Mouse (Mus musculus): ENCODE measurements around the gene Ptpn5. TPM values are rescaled to one million over a fixed set of nuclear protein-coding genes. Genes with fewer than 3 reads are reported as not detected.
A peak's percentile ranks its signal among the peaks of the same experiment; 100 is the strongest.

The Ptpn5 gene
- total RNA-seq, 1 experiment from 2014 or later, result not detected

DNA sequence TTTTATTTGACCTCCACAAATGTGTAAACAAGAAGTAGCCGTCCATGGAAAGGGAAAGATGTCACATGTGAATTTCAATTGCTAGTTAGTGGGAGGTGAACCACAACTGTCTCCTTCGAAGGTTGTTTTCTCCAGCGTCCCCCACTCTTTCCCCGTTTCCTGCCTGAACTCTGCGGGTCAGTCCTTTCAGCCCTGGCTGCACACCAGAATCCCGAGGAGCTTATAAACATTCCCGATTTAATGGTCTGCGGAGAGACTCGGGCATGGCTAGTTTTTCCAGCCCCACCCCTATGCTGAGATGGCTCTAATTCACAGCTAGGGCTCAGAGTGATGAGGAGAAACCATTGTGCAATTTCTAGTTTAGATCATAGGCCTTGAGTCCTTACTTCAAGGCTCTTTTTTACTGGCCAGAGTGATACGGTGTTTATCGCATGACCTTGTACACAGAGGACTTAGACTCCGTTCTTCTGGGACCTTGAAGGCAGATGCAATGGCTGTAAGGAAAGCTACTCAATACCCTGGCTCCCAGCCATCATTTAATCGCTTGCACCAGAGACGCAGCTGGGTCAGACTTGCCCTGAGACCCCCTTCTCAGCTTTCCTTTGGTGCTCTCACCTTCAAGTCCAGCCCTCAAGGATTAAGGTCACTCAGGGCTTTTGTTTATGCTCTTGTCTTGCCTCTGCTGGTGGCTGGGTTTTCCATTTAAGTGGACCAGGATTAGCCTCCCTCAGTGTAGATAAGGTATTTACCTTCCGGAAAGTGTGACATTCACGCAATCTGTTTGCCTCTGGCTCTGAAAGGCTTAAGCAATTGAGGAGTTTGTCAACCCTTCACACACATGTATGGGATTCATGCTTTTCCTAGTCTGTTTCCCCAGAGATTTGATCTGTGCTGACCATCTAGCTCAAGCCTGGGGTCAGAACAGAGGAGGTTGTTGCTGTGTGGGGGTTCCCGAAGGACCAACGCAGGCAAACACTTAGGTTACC is 59.7 kb downstream of the Ptpn5 start:
- ATAC-seq (ENCODE audit: extremely low read depth, insufficient number of reproducible peaks, low FRiP score, poor library complexity, severe bottlenecking), result no peak

DNA sequence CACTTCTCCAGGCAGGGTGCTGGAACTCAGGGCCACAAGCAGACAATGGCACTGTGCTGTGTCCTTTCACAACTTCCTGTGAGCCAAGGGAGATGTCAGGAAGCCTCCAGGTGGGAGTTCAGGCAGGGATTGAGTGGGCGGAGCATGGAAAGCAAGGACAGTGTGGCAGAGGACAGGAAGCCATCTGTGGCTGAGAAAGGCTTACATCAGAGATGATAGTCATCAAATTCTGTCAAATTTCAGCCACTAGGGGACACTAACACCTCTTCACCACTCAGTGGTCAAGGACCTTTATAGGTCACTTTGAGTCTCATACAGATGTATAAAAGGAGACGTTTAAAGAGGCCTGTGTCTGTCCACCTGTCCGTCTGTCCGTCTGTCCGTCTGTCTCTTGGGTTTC is 60.9 kb downstream of the Ptpn5 start:
- ATAC-seq (ENCODE audit: extremely low read depth, insufficient number of reproducible peaks, low FRiP score, poor library complexity, severe bottlenecking), result no peak

DNA sequence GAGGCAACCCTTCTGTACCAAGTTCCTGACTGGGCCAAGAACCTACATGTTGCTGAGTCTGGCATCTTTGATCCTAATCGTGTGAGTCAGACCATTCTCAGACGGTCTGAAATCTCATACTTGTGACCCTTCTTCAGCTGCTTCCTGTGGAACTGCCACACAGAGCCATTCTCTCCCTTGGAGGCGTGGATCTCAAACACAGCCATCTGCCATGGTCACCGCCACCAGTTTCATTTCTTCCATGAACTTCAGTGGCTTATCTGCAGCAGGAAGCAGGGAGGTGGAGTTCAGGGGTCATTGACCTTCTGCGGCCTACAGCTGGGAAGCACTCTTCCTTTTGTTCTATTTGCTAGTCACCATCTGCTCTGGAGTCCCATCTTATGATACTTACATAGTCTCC is 65.6 kb downstream of the Ptpn5 start:
- no peak for ATAC-seq (ENCODE audit: extremely low read depth, insufficient number of reproducible peaks, low FRiP score, poor library complexity, severe bottlenecking)

DNA sequence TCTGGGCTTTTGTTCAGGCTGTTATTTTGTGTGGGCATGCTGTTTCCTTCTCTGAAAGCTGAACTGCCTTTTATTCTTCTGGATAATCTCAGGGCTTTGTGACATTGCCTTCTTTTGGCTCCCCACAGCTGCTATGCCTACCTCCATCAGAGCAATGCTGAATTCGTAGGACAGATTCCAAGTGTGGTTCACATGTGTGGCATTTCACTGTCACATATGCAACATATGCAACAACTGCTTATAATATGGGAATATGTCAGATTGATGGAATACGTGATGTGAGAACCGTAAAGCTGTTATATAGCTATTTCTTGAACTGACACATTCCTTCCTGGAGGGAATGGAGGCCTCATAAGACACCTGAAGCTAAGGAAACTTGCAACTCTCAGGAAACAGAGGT is 66.5 kb downstream of the Ptpn5 start:
- ATAC-seq (ENCODE audit: extremely low read depth, insufficient number of reproducible peaks, low FRiP score, poor library complexity, severe bottlenecking), result no peak

DNA sequence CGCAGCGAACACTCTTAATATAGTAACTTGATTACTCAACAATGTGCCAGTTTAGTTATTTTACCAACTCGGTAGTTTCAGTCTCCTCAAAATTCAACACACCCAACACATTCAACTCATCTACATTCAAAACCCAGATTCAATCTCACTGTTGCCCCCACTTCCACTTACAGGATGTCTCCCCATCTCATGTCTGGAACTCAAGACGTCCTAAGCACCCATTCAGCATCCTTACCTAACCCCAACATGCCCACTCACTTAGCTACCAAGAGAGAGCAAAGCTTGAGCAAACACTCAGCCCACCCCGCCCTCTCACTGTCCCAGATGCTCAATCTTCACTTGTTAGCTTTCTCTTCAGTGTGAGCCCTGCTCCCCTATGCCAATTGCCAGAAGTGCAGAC is 71.9 kb downstream of the Ptpn5 start:
- no peak for ATAC-seq (ENCODE audit: extremely low read depth, insufficient number of reproducible peaks, low FRiP score, poor library complexity, severe bottlenecking)

DNA sequence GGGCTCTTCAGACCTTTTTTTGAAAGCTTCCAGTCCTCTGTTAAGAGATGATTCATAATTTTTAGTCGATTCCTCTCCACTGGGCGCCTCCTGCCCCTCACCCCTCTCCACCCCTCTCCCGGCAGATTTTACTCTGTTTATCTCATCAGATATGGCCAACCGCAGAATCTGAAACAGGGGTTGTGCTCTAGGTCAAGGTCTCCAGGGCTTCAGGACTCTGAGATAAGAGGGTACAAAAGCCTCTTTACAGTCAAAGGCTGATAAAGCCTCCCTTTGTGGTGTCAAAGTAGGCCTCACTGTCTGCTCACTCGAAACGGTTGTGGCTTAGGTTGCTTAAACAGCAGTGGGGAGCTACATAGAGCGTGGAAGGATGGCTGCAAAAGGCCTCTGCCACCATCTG is 74.1 kb downstream of the Ptpn5 start:
- no peak for ATAC-seq (ENCODE audit: extremely low read depth, insufficient number of reproducible peaks, low FRiP score, poor library complexity, severe bottlenecking)

DNA sequence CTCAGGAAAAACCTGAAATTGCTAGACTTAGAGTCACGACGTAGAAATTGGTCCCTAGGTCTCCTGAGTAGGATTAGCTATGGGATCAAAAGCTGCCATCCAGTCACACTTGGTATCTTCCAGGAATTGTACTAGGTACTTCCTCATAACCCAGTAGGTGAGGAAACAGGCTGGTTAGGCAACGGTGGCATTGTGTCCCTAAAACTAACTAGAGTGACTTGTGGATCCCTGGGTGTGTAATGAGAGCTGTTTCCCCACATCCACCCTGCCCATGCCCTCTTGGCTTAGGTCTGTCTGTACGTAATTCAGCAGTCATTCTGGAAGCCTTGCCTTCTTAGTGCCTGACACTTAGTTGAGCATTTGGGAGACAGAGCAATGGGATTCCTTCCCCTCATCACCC is 77.2 kb downstream of the Ptpn5 start:
- ATAC-seq (ENCODE audit: extremely low read depth, insufficient number of reproducible peaks, low FRiP score, poor library complexity, severe bottlenecking), result no peak

DNA sequence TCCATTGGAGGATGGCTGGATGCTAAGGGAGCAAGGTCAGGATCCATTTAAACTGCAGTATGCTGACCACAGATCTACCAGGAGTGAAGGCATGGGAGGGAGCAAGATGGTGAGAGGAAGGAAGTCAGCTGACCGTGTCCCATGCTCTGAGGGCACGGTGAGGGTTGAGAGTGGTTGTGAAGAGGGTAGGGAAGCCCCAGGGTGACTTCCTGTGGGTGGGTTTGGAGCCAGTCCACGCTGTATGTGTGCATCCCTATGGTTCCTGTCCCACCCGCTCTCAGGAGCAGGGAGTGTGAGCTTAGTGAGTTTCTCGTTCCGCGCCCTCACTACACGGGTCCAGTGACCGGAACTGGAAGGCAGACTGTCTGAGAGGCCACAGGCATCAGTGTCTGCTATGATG is 77.7 kb downstream of the Ptpn5 start:
- no peak for ATAC-seq (ENCODE audit: extremely low read depth, insufficient number of reproducible peaks, low FRiP score, poor library complexity, severe bottlenecking)

DNA sequence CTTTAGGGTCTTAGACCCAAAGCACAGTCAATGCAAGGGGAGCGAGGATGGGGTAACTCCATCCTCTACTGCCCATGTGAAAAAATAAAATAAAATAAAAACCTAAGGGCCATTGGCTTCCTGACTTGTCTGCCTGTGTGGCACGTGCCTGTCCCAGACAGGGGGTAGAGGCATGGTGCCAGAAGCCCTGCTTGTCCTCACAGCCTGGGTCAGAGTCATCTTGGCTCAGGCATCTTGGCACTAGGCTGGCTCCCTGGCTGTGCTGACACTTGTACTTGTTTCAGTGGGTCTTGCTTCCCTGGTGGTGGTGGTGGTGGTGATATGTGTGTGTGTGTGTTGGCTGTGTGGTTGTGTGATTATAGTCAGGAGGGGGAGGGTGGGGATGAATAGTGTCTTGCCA is 78.8 kb downstream of the Ptpn5 start:
- no peak for ATAC-seq (ENCODE audit: extremely low read depth, insufficient number of reproducible peaks, low FRiP score, poor library complexity, severe bottlenecking)

DNA sequence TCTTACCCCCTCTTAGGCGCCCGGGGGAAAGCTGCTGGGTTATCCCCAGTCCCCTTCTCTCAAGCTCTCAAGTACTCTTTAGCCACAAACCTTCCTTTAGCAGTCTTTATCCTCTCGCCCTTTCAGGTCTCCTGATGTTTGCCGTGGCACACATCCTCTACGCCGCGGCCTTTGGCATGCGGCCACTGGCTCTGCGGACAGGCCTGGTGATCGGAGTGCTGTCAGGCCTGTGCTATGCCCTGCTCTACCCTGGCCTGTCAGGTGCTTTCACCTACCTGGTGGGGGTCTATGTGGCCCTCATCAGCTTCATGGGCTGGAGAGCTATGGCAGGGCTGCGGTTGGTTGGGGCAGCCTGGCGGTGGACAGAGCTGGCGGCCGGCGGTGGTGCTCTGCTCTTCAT is 80.2 kb downstream of the Ptpn5 start:
- ATAC-seq (ENCODE audit: extremely low read depth, insufficient number of reproducible peaks, low FRiP score, poor library complexity, severe bottlenecking), result no peak

DNA sequence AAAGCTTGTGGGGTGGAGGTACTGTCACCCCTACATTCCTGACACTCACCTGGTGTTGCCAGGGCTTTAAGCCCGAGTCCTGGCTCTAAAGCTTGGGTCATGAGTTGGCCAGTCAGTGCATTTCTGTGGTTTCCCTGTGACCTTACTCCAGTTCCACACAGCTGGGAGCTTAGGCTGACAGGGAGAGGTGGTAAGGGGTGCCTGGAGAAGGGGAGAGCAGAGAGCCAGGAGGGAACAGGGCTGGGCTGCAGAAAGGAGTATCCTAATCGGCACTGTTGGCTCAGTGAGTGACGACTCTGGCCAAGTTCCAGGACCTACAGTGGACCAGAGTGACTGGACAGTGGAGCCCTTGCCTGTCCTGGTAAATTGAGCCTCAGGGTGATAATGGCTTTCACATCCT is 81.2 kb downstream of the Ptpn5 start:
- no peak for ATAC-seq (ENCODE audit: extremely low read depth, insufficient number of reproducible peaks, low FRiP score, poor library complexity, severe bottlenecking)

DNA sequence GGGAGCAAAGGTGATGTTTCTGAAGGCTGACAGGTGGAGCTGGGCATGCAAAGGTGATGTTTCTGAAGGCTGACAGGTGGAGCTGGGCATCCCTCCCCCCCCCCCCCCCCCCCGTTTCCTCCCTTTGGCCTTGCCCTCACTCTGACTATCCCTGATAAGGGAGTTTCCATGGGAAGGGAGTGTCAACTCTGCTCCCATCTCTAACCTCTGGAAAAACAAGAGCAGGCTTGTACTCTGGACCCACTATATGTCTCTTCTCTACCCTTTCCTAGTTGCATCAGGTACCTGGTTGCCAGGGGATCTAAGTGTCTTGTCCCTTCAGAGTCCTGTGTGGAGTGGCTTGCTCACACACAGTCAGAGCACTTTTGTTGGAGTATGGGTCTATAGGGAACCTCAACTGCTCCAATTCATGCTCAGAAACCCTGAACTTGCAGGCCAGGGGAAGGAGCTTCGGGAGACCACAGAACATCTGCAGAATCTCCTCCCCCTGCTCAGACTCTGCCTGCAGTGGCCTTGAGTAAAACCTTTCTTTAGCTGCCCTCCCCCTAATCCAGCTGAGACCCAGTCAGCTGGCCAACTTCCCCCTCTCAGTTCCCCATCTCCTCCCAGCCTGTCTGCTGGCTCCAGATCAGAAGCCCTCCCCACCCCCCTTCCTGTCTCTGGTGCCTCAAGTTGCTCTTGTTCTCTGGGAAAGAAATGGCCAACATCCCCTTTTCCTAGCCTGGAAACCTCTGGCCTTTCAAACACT is 81.9 kb downstream of the Ptpn5 start:
- no peak; the same call in 1 of the 2 replicates for ATAC-seq (ENCODE audit: extremely low read depth, insufficient number of reproducible peaks, low FRiP score, poor library complexity, severe bottlenecking)

DNA sequence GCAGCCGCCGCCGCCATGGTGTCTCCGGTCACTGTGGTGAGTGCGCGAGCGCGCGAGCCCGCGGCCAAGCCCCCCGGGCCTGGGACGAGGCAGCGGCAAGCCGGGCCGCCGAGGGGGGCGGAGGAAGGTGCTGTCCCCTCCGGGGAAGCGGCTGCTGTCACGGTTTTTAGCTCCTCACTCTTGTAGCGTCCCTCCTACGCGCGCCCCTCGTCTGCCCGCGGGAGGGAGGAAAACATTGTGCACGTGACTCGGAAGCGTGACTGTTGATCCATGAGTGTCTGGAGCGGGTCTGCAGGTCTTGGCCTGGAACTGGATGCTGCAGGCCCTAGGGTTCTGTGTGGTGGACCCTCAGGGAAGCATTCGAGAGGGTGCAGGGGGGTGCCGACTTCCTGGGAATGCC is 82.7 kb downstream of the Ptpn5 start:
- peak; percentile 4; the same call in 1 of the 2 replicates for ATAC-seq (ENCODE audit: extremely low read depth, insufficient number of reproducible peaks, low FRiP score, poor library complexity, severe bottlenecking)

DNA sequence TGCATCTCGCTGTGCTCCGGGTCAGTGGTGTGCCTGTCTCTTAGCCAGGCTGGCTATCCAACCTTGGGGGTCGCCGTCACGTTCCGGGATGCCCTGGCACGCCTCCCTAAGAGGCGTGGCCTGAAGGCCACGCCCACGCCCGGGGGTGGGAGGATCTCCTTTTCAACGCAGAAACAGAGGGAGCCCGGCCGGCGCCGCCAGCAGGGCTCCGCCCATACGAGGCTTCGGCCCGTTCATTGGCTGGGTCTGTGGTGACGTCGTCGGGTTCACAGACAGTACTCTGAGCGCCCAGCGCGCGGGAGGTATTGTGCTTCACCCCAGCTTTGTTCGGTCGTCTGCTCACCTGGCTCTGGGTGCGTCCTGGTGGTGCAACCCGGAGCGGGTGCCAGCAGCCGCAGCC is 83.1 kb downstream of the Ptpn5 start, which contains the start of gene Tmem86a:
TSS of gene Tmem86a (plus strand) at position 236 of the 400 bp plus-strand sequence.
- peak; percentile 91 for ATAC-seq (ENCODE audit: extremely low read depth, insufficient number of reproducible peaks, low FRiP score, poor library complexity, severe bottlenecking)

DNA sequence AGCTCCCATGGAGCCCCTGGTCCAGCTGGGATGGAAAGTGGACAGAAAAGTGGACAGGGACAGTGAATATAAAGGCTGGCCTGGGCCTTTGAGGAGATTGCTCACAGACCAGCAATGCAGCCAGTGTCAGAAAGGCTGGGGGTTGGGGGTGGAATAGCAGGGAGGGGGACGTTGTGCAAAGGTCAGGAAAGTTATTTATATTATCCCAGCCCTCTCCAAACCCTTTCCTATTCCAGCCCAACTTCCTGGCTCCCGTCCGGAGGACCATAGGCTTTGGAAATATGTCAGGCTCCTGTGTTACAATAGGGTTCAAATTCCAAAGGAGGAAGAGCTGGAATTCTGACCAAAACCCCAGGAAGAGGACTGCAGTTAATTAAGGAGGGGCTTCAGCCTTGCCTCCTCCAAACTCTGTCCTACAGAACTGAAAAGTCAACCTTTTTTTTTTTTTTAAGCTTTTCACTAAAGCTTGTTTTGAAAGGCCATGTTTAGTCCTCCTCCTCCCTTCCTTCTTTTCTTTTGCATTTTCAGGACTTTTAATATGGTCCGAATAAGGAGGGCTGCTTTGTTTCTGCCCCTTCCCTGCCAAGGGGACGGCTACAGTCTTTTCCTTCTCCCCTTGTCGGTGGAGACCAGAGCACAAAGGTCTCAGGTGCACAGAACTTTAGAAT is 90.5 kb downstream of the Ptpn5 start:
- ATAC-seq (ENCODE audit: extremely low read depth, insufficient number of reproducible peaks, low FRiP score, poor library complexity, severe bottlenecking), result no peak

DNA sequence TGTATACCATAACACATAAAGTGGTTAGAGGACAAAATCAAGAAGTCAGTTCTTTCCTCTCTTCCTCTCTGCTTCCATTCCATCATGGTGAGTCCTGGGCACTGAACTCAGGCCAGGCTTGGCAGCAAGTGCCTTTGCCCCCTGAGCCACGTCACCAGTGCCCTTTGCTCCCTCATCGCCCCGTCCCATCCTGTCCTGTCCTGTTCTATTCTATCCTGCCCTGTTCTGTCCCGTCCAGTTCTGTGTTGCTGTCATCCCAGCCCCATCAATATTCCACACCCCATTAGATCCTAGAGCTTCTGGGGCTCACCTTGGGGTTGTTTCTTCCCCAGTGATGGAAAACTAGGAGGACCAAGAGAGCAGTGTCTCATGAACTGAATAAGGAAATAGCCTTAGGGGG is 91.4 kb downstream of the Ptpn5 start:
- no peak for ATAC-seq (ENCODE audit: extremely low read depth, insufficient number of reproducible peaks, low FRiP score, poor library complexity, severe bottlenecking)

DNA sequence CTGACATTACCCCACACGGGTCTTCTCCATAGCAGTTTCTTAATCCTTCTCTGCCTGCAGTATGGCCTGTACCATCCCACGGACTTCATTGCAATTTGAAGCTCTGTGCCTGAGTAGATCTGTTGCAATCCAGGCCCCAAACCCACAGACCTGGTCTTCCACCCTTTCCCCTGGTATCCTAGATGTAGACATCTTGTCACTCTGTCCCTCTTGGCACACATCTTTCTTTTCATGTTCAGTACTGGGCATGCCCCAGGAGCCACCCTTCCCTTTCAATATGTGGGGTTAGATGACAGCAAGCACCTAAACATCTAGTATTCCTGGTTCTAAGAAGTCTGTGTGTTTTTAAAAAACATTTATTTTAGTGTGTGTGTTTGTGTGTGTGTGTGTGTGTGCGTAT is 91.8 kb downstream of the Ptpn5 start:
- ATAC-seq (ENCODE audit: extremely low read depth, insufficient number of reproducible peaks, low FRiP score, poor library complexity, severe bottlenecking), result no peak

DNA sequence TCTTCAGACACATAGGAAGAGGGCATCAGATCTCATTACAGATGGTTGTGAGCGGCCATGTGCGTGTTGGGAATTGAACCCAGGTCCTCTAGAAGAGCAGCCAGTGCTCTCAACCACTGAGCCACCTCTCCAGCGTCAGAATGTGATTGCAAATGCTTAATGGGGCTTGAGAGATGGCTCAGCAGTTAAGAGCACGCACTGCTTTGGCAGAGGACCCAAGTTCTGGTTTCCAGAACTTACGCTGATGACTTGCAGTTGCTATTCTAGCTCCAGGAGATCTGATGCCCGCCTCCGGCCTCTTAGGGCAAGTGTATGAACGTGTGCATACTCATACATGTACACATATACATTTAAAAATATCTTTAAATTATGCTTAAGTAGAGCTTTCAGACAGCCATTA is 98.1 kb downstream of the Ptpn5 start:
- no peak for ATAC-seq (ENCODE audit: extremely low read depth, insufficient number of reproducible peaks, low FRiP score, poor library complexity, severe bottlenecking)

DNA sequence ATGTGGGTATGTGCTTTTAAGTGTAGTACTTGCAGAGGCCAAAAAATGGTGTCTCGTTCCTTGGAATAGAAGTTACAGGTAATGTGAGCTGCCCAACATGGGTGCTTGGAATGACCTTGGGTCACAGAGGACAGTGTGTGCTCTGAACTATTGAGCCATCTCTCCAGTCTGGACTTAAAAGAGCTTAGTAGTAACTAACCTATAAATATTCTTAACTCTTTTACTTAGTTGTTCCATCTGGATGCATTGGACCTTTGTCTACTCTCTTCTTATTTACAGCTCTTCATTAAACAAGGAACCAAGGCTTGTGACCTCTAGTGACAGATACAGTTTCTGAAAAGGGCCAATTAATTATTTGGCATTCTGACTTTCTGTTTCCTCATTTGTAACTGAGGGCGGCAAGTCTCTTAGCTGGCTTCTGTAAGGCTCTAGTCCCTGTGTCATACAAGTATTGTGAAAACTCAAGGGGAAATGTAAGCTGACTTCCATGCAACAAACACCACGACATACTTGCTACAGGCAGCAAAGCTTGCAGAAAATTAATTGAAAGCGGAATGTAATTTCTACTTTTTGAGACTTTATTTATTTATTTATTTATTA is 98.6 kb downstream of the Ptpn5 start:
- ATAC-seq (ENCODE audit: extremely low read depth, insufficient number of reproducible peaks, low FRiP score, poor library complexity, severe bottlenecking), result no peak
